Mouse (Mus musculus) midbrain, embryonic 14.5 days (tissue): Measurements from ENCODE around the gene Npy5r. TPM values are rescaled to one million over a fixed set of nuclear protein-coding genes. Genes with fewer than 3 reads are reported as not detected.

Source experiments
- ATAC-seq: fragments of 200-750 bp; cut with Nextera tagmentation; 2 replicates; pipeline ENCODE4 v1.8.0; 2017; ENCODE audit warnings: moderate number of reproducible peaks, moderate library complexity; ENCODE audit not compliant: low FRiP score, low TSS enrichment
- DNase-seq: peaks from one replicate; pipeline ENCODE4 v3.0.0-alpha.2; 2015
- H3K27ac ChIP-seq: fragments of 300-500 bp; sonication (generic); replicated peaks from 2 replicates; pipeline ENCODE4 v1.5.1; 2014; ENCODE audit warnings: mild to moderate bottlenecking, low read depth, low read length, moderate library complexity
- H3K27me3 ChIP-seq: fragments of 300-500 bp; sonication (generic); 2 replicates; pipeline ENCODE4 v1.6.1; 2014; ENCODE audit warnings: low read length, control low read depth, mixed read lengths; ENCODE audit not compliant: control insufficient read depth, insufficient read depth
- H3K36me3 ChIP-seq: fragments of 300-500 bp; sonication (generic); 2 replicates; pipeline ENCODE4 v1.6.1; 2014; ENCODE audit warnings: low read length, control low read depth; ENCODE audit not compliant: control insufficient read depth, insufficient read depth
- H3K4me1 ChIP-seq: fragments of 300-500 bp; sonication (generic); 2 replicates; pipeline ENCODE4 v1.6.1; 2014; ENCODE audit warnings: mild to moderate bottlenecking, antibody characterized with exemption, low read length, control low read depth; ENCODE audit not compliant: control insufficient read depth, insufficient read depth
- H3K4me2 ChIP-seq: fragments of 300-500 bp; sonication (generic); 2 replicates; pipeline ENCODE4 v1.6.1; 2014; ENCODE audit warnings: mild to moderate bottlenecking, low read length, moderate library complexity
- H3K4me3 ChIP-seq: fragments of 300-500 bp; sonication (generic); replicated peaks from 2 replicates; pipeline ENCODE4 v1.5.1; 2014; ENCODE audit warnings: low read depth, low read length
- H3K9ac ChIP-seq: fragments of 300-500 bp; sonication (generic); replicated peaks from 2 replicates; pipeline ENCODE4 v1.6.1; 2014; ENCODE audit warnings: mild to moderate bottlenecking, low read length, moderate library complexity
- H3K9me3 ChIP-seq: fragments of 300-500 bp; sonication (generic); 2 replicates; pipeline ENCODE4 v1.6.1; 2016; ENCODE audit warnings: low read length, control low read depth, mixed read lengths; ENCODE audit not compliant: control insufficient read depth
- WGBS: fragments of 180-500 bp; shearing (Covaris S2); extraction: QIAGEN DNeasy Blood & Tissue Kit; methylation state at CpG from one replicate; pipeline ENCODE4 v1.1.7; 2014; 5-methylcytosine and 5-hydroxymethylcytosine counted together
- polyA plus RNA-seq: library from polyadenylated mRNA; unstranded; fragments of >200 nt; fragmentation: Nextera tagmentation; extraction: Ambion mirVana; gene quantifications from 2 replicates; pipeline ENCODE4 v1.2.1, GENCODE M21; 2014

Gene Npy5r
- 1.3 and 1.8 TPM in 2 replicates for polyA plus RNA-seq

- 1% methylated on average over 43 of the region's 43 CpGs for WGBS
- H3K4me3 ChIP-seq = peak within 1 kb of the TSS; percentile 56
- peak; percentile 78 for ATAC-seq
Observed at GRCm38 (mm10) chr8:66687511-66688329, at the start of gene Npy5r. TSS of gene Npy5r (minus strand) at chr8:66688128.

GRCm38 (mm10) chr8:66731957-66732356 lies 44.0 kb upstream of the Npy5r start:
- H3K9me3 ChIP-seq = no peaks in the 10 kb centered on the region
- WGBS = 54% methylated on average over 5 of the region's 5 CpGs
- no peaks in the 10 kb centered on the region for H3K36me3 ChIP-seq
- no peak overlapping the region for H3K4me3 ChIP-seq
- DNase-seq = no peak
- no peak overlapping the region for H3K4me2 ChIP-seq
- no peak overlapping the region for H3K27ac ChIP-seq
- no peaks in the 10 kb centered on the region for H3K27me3 ChIP-seq
- ATAC-seq = no peak
- H3K9ac ChIP-seq = no peak overlapping the region
- H3K4me1 ChIP-seq = no peaks in the 10 kb centered on the region

More at GRCm38 (mm10) chr8:66687511-66688329, at the start of gene Npy5r:
- Histone ChIP-seq H3K9ac (peak within 1 kb of the TSS; percentile 69), H3K4me1 (peaks cover 14% of the 10 kb centered on the region), H3K27me3 (0 out of 2 replicates have a peak, but pooled peaks cover 3% of the 10 kb centered on the region), H3K9me3 (no peaks in the 10 kb centered on the region), H3K36me3 (no peaks in the 10 kb centered on the region), H3K4me2 (peak within 1 kb of the TSS; percentile 96), H3K27ac (no peak within 1 kb of the TSS; the same call in 1 of the 2 replicates)
- peak; percentile 64 for DNase-seq

- DNase-seq = no peak
- Histone ChIP-seq H3K27ac (no peak overlapping the region), H3K4me3 (no peak overlapping the region), H3K9me3 (no peaks in the 10 kb centered on the region), H3K36me3 (no peaks in the 10 kb centered on the region), H3K27me3 (no peaks in the 10 kb centered on the region), H3K4me1 (no peaks in the 10 kb centered on the region), H3K4me2 (no peak overlapping the region), H3K9ac (no peak overlapping the region)
- WGBS = 7% methylated on average over 7 of the region's 7 CpGs
- ATAC-seq = no peak
Observed at GRCm38 (mm10) chr8:66729446-66729845, 41.5 kb upstream of the Npy5r start.

GRCm38 (mm10) chr8:66722835-66723234 lies 34.9 kb upstream of the Npy5r start:
- no peaks in the 10 kb centered on the region for H3K27me3 ChIP-seq
- no peaks in the 10 kb centered on the region for H3K9me3 ChIP-seq
- no peak overlapping the region for H3K4me2 ChIP-seq
- 85% methylated on average over 2 of the region's 2 CpGs for WGBS
- H3K27ac ChIP-seq = no peak overlapping the region
- no peak overlapping the region for H3K4me3 ChIP-seq
- no peaks in the 10 kb centered on the region for H3K36me3 ChIP-seq
- H3K4me1 ChIP-seq = no peaks in the 10 kb centered on the region
- no peak overlapping the region for H3K9ac ChIP-seq
- ATAC-seq (no peak), DNase-seq (no peak)

GRCm38 (mm10) chr8:66714324-66714975 lies 26.5 kb upstream of the Npy5r start:
- WGBS = 85% methylated on average over 7 of the region's 7 CpGs

GRCm38 (mm10) chr8:66698782-66699181 lies 10.9 kb upstream of the Npy5r start:
- H3K4me1 ChIP-seq = peaks cover 7% of the 10 kb centered on the region; the same call in 1 of the 2 replicates
- no peak overlapping the region for H3K9ac ChIP-seq
- WGBS = 78% methylated on average over 7 of the region's 7 CpGs
- H3K4me2 ChIP-seq = peak overlapping the region; percentile 72; the same call in 1 of the 2 replicates
- no peaks in the 10 kb centered on the region for H3K9me3 ChIP-seq
- ATAC-seq = no peak
- H3K4me3 ChIP-seq = peak overlapping the region; percentile 40; the same call in 1 of the 2 replicates
- H3K36me3 ChIP-seq = no peaks in the 10 kb centered on the region
- no peak for DNase-seq
- peaks cover 12% of the 10 kb centered on the region for H3K27me3 ChIP-seq
- no peak overlapping the region for H3K27ac ChIP-seq

More at GRCm38 (mm10) chr8:66714324-66714975, 26.5 kb upstream of the Npy5r start:
- Histone ChIP-seq H3K36me3 (no peaks in the 10 kb centered on the region), H3K9ac (no peak overlapping the region), H3K4me3 (no peak overlapping the region), H3K4me2 (no peak overlapping the region), H3K27ac (no peak overlapping the region), H3K27me3 (no peaks in the 10 kb centered on the region), H3K4me1 (no peaks in the 10 kb centered on the region), H3K9me3 (no peaks in the 10 kb centered on the region)
- ATAC-seq = no peak
- no peak for DNase-seq

GRCm38 (mm10) chr8:66698011-66698410 lies 10.1 kb upstream of the Npy5r start:
- peak overlapping the region; percentile 72 for H3K4me2 ChIP-seq
- DNase-seq (peak; percentile 24), ATAC-seq (no peak)
- H3K4me3 ChIP-seq = peak overlapping the region; percentile 40
- no peaks in the 10 kb centered on the region for H3K9me3 ChIP-seq
- peaks cover 7% of the 10 kb centered on the region; the same call in 1 of the 2 replicates for H3K4me1 ChIP-seq
- H3K9ac ChIP-seq = no peak overlapping the region; the same call in 1 of the 2 replicates
- 3% methylated on average over 7 of the region's 7 CpGs for WGBS
- H3K36me3 ChIP-seq = no peaks in the 10 kb centered on the region
- H3K27me3 ChIP-seq = peaks cover 12% of the 10 kb centered on the region
- H3K27ac ChIP-seq = no peak overlapping the region

GRCm38 (mm10) chr8:66696970-66697843 lies 9.3 kb upstream of the Npy5r start, which contains the start of gene Npy1r:
TSS of gene Npy1r (plus strand) at chr8:66697192.
- peak; percentile 85 for DNase-seq
- ATAC-seq = peak; percentile 68
- peak within 1 kb of the TSS; percentile 48 for H3K9ac ChIP-seq

More at GRCm38 (mm10) chr8:66696970-66697843, 9.3 kb upstream of the Npy5r start, which contains the start of gene Npy1r:
- Histone ChIP-seq H3K27me3 (peaks cover 12% of the 10 kb centered on the region), H3K4me3 (peak within 1 kb of the TSS; percentile 40), H3K4me2 (peak within 1 kb of the TSS; percentile 72), H3K27ac (no peak within 1 kb of the TSS), H3K36me3 (no peaks in the 10 kb centered on the region), H3K4me1 (peaks cover 7% of the 10 kb centered on the region; the same call in 1 of the 2 replicates), H3K9me3 (no peaks in the 10 kb centered on the region)
- under 1% methylated on average over 30 of the region's 30 CpGs for WGBS
